Mouse (Mus musculus): ENCODE measurements around the gene Gm8453. TPM values are rescaled to one million over a fixed set of nuclear protein-coding genes. Genes with fewer than 3 reads are reported as not detected.
"Not testable (repeated sequence)": the region's sequence is repeated elsewhere in the genome, so short reads cannot be mapped to it uniquely, and the experiment has no call there.

Gene Gm8453
- not detected in 2 replicates for polyA plus RNA-seq (2015; fragmentation: Nextera tagmentation; extraction: Ambion mirVana)

DNA sequence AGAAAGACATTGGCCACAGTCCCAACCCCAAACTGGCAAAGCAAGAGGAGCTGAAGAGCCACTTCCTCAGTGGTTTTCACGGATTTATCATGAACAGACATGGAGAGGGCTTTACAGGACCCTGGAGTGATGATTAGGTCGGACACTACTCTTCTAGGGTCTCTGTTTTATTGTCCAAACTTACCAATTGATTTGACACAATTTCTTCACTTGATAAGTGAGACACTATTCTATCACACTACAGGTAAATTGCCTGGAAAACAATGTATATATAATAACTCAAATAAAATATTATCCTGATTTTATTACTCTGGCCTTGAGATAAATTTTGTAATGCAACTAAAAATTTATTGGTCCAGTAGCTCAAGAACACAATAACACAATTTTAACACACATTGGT is at the start of gene Gm8453:
Gene Gm8453 (minus strand): TSS at position 101 of the 400 bp plus-strand sequence.
- 17% methylated on average over 2 of the region's 2 CpGs for WGBS
- H3K27ac ChIP-seq; H3K36me3 ChIP-seq; H3K9me3 ChIP-seq; H3K27me3 ChIP-seq (replicated peaks); H3K4me1 ChIP-seq; H3K4me3 ChIP-seq (replicated peaks); H3K4me2 ChIP-seq; H3K9ac ChIP-seq; ATAC-seq (ENCODE audit: insufficient read depth, low FRiP score, low read depth): not testable (repeated sequence)

- H3K27me3 ChIP-seq (replicated peaks); H3K4me1 ChIP-seq; H3K9me3 ChIP-seq; H3K36me3 ChIP-seq; H3K4me3 ChIP-seq (replicated peaks); H3K4me2 ChIP-seq; H3K9ac ChIP-seq; H3K27ac ChIP-seq; ATAC-seq (ENCODE audit: insufficient read depth, low FRiP score, low read depth): not testable (repeated sequence)
- no CpG with 5 or more reads among the region's 2 CpGs for WGBS
Observed at GRCm38 (mm10) chr7:22201164-22201563, 28.1 kb downstream of the Gm8453 start, which contains the start of gene Gm8653. TSS of gene Gm8653 (minus strand) at chr7:22201264.

DNA sequence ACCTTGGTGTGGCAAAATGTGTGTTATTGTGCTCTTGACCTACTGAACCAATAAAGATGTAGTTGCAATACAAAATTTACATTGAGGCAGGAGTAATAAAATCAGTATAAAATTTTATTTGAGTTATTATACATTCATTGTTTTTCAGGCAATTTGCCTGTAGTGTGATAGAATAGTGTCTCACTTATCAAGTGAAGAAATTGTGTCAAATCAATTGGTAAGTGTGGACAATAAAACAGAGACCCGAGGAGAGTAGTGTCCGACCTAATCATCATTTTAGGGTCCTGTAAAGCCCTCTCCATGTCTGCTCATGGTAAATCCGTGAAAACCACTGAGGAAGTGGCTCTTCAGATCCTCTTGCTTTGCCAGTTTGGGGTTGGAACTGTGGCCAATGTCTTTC is 40.2 kb downstream of the Gm8453 start, which contains the start of gene Vmn1r143:
Gene Vmn1r143 (plus strand): TSS at position 301 of the 400 bp plus-strand sequence.
- WGBS = no CpG with 5 or more reads among the region's 3 CpGs
- H3K4me1 ChIP-seq; H3K36me3 ChIP-seq; H3K9me3 ChIP-seq; H3K4me3 ChIP-seq (replicated peaks); H3K4me2 ChIP-seq; ATAC-seq (ENCODE audit: insufficient read depth, low FRiP score, low read depth); H3K27me3 ChIP-seq (replicated peaks); H3K9ac ChIP-seq; H3K27ac ChIP-seq: not testable (repeated sequence)

Other genes starting within 250 kb of the Gm8453 start
- gene Vmn1r137, start 234.9 kb downstream of the Gm8453 start, polyA plus RNA-seq (2015; fragmentation: Nextera tagmentation; extraction: Ambion mirVana) = not detected in 2 replicates
- not detected in 2 replicates for gene Vmn1r138, start 200.6 kb downstream of the Gm8453 start, polyA plus RNA-seq (2015; fragmentation: Nextera tagmentation; extraction: Ambion mirVana)
- gene Gm6176, start 173.2 kb downstream of the Gm8453 start, polyA plus RNA-seq (2015; fragmentation: Nextera tagmentation; extraction: Ambion mirVana) = not detected in 2 replicates
- not detected in 2 replicates for gene Vmn1r139, start 160.4 kb downstream of the Gm8453 start, polyA plus RNA-seq (2015; fragmentation: Nextera tagmentation; extraction: Ambion mirVana)
- not detected in 2 replicates for gene Gm16451, start 111.2 kb downstream of the Gm8453 start, polyA plus RNA-seq (2015; fragmentation: Nextera tagmentation; extraction: Ambion mirVana)
- gene Gm10666, start 94.7 kb downstream of the Gm8453 start, polyA plus RNA-seq (2015; fragmentation: Nextera tagmentation; extraction: Ambion mirVana) = not detected in 2 replicates
- not detected in 2 replicates for gene Vmn1r142, start 65.4 kb downstream of the Gm8453 start, polyA plus RNA-seq (2015; fragmentation: Nextera tagmentation; extraction: Ambion mirVana)
- not detected in 2 replicates for gene Vmn1r143, start 40.1 kb downstream of the Gm8453 start, polyA plus RNA-seq (2015; fragmentation: Nextera tagmentation; extraction: Ambion mirVana)
- not detected in 2 replicates for gene Gm8653, start 28.2 kb downstream of the Gm8453 start, polyA plus RNA-seq (2015; fragmentation: Nextera tagmentation; extraction: Ambion mirVana)
- not detected in 2 replicates for gene Gm4187, start 100.2 kb upstream of the Gm8453 start, polyA plus RNA-seq (2015; fragmentation: Nextera tagmentation; extraction: Ambion mirVana)
- gene Gm8660, start 141.6 kb upstream of the Gm8453 start, polyA plus RNA-seq (2015; fragmentation: Nextera tagmentation; extraction: Ambion mirVana) = not detected in 2 replicates
- not detected in 2 replicates for gene Vmn1r148, start 184.1 kb upstream of the Gm8453 start, polyA plus RNA-seq (2015; fragmentation: Nextera tagmentation; extraction: Ambion mirVana)
- gene Vmn1r149, start 208.7 kb upstream of the Gm8453 start, polyA plus RNA-seq (2015; fragmentation: Nextera tagmentation; extraction: Ambion mirVana) = not detected in 2 replicates
- not detected in 2 replicates for gene Gm10665, start 234.6 kb upstream of the Gm8453 start, polyA plus RNA-seq (2015; fragmentation: Nextera tagmentation; extraction: Ambion mirVana)

Data from stomach, embryonic 15.5 days (tissue).